Mouse (Mus musculus) ovary, postnatal 14 days (tissue): Measurements from ENCODE around the gene Wwp2.

Source experiments
- DNase-seq: peaks from one replicate; pipeline ENCODE4 v3.0.0; 2022; ENCODE audit warnings: low spot score

The Wwp2 gene

GRCm38 (mm10) chr8:107435421-107435961, 674 bp upstream of the Wwp2 start:
- DNase-seq: no peak

- no peak for DNase-seq
Observed at GRCm38 (mm10) chr8:107436841-107437421, 766 bp downstream of the Wwp2 start.

- no peak for DNase-seq
Observed at GRCm38 (mm10) chr8:107437711-107438110, 1.5 kb downstream of the Wwp2 start.

- no peak for DNase-seq
Observed at GRCm38 (mm10) chr8:107439880-107440625, 3.9 kb downstream of the Wwp2 start.

- DNase-seq: no peak
Observed at GRCm38 (mm10) chr8:107444626-107445025, 8.5 kb downstream of the Wwp2 start.

GRCm38 (mm10) chr8:107447713-107448112, 11.5 kb downstream of the Wwp2 start:
- DNase-seq: no peak

GRCm38 (mm10) chr8:107448382-107448889, 12.3 kb downstream of the Wwp2 start:
- DNase-seq: no peak

- DNase-seq: no peak
Observed at GRCm38 (mm10) chr8:107449130-107449529, 13.0 kb downstream of the Wwp2 start.

GRCm38 (mm10) chr8:107449655-107450054, 13.5 kb downstream of the Wwp2 start:
- no peak for DNase-seq

GRCm38 (mm10) chr8:107451414-107452066, 15.4 kb downstream of the Wwp2 start:
- no peak for DNase-seq

GRCm38 (mm10) chr8:107453386-107453785, 17.2 kb downstream of the Wwp2 start:
- DNase-seq: no peak

- peak; percentile 23 for DNase-seq
Observed at GRCm38 (mm10) chr8:107455268-107455667, 19.1 kb downstream of the Wwp2 start.

- no peak for DNase-seq
Observed at GRCm38 (mm10) chr8:107457725-107458124, 21.6 kb downstream of the Wwp2 start.

- DNase-seq: no peak
Observed at GRCm38 (mm10) chr8:107458281-107458680, 22.1 kb downstream of the Wwp2 start.

GRCm38 (mm10) chr8:107462423-107462822, 26.3 kb downstream of the Wwp2 start:
- no peak for DNase-seq

GRCm38 (mm10) chr8:107465332-107465990, 29.3 kb downstream of the Wwp2 start:
- DNase-seq: no peak

- no peak for DNase-seq
Observed at GRCm38 (mm10) chr8:107466642-107467041, 30.5 kb downstream of the Wwp2 start.

- DNase-seq: no peak
Observed at GRCm38 (mm10) chr8:107468811-107469302, 32.7 kb downstream of the Wwp2 start.

- no peak for DNase-seq
Observed at GRCm38 (mm10) chr8:107470302-107470701, 34.1 kb downstream of the Wwp2 start.

- no peak for DNase-seq
Observed at GRCm38 (mm10) chr8:107472403-107473100, 36.4 kb downstream of the Wwp2 start.

GRCm38 (mm10) chr8:107473369-107473768, 37.2 kb downstream of the Wwp2 start:
- no peak for DNase-seq
